Mouse (Mus musculus) liver, postnatal 0 days (tissue): ENCODE measurements at regions not wholly inside any gene's neighbourhood (a gene's known extent, or its start where the extent isn't known, plus 50 kb on each side); places are given as distances from the start of the nearest gene placed in this dataset.

Experiments
- ATAC-seq: fragments of 200-750 bp; cut with Nextera tagmentation; 2 replicates; pipeline ENCODE4 v1.8.0; 2017; ENCODE audit warnings: mild to moderate bottlenecking, moderate library complexity
- DNase-seq: peaks from one replicate; pipeline ENCODE4 v3.0.0-alpha.2; 2016
- H3K27ac ChIP-seq: fragments of 300-500 bp; sonication (generic); 2 replicates; pipeline ENCODE4 v1.5.1; 2014; ENCODE audit warnings: antibody characterized with exemption, moderate library complexity, mild to moderate bottlenecking, low read depth
- H3K27me3 ChIP-seq: fragments of 300-500 bp; sonication (generic); 2 replicates; pipeline ENCODE4 v1.6.1; 2014; ENCODE audit warnings: low read length, control low read depth, mixed read lengths; ENCODE audit not compliant: insufficient read depth
- H3K36me3 ChIP-seq: fragments of 300-500 bp; sonication (generic); replicated peaks from 2 replicates; pipeline ENCODE4 v1.6.1; 2014; ENCODE audit warnings: mild to moderate bottlenecking, control low read depth, low read length, moderate library complexity, mixed read lengths; ENCODE audit not compliant: insufficient read depth
- H3K4me1 ChIP-seq: fragments of 300-500 bp; sonication (generic); 2 replicates; pipeline ENCODE4 v1.6.1; 2014; ENCODE audit warnings: antibody characterized with exemption, mild to moderate bottlenecking, control low read depth; ENCODE audit not compliant: insufficient read depth
- H3K4me2 ChIP-seq: fragments of 300-500 bp; sonication (generic); 2 replicates; pipeline ENCODE4 v1.6.1; 2014; ENCODE audit warnings: low read depth, mild to moderate bottlenecking, low read length, moderate library complexity, mixed read lengths
- H3K4me3 ChIP-seq: fragments of 300-500 bp; sonication (generic); 2 replicates; pipeline ENCODE4 v1.5.1; 2014; ENCODE audit warnings: low read depth, low read length
- H3K9ac ChIP-seq: fragments of 300-500 bp; sonication (generic); replicated peaks from 2 replicates; pipeline ENCODE4 v1.6.1; 2014; ENCODE audit warnings: mild to moderate bottlenecking, moderate library complexity
- H3K9me3 ChIP-seq: fragments of 300-500 bp; sonication (generic); 2 replicates; pipeline ENCODE4 v1.6.1; 2016; ENCODE audit warnings: mild to moderate bottlenecking, control low read depth, low read length, mixed read lengths
- CTCF ChIP-seq: sonication (generic); IDR thresholded peaks from 2 replicates; pipeline ENCODE4 v1.5.1; 2016; ENCODE audit warnings: antibody characterized with exemption, low read depth
- EP300 ChIP-seq: IDR thresholded peaks from 2 replicates; pipeline ENCODE4 v1.6.1; 2016; ENCODE audit warnings: antibody characterized with exemption, low read depth, mild to moderate bottlenecking
- WGBS: fragments of 180-500 bp; shearing (Covaris S2); extraction: QIAGEN DNeasy Blood & Tissue Kit; methylation state at CpG from one replicate; pipeline ENCODE4 v1.1.7; 2014; ENCODE audit not compliant: insufficient replicate concordance; 5-methylcytosine and 5-hydroxymethylcytosine counted together

- TF ChIP-seq EP300 (no peak), CTCF (no peak)
- 0 out of 2 replicates have a peak, but pooled peaks cover 2% of the 10 kb centered on the region for H3K9me3 ChIP-seq
- no peak overlapping the region for H3K27ac ChIP-seq
Measured at GRCm38 (mm10) chr1:92386752-92387151, 86.9 kb downstream of the Ndufa10 start.

GRCm38 (mm10) chr1:92384945-92385344 lies 88.7 kb downstream of the Ndufa10 start:
- no peak overlapping the region for H3K27ac ChIP-seq
- no peak for ATAC-seq
- no peaks in the 10 kb centered on the region for H3K27me3 ChIP-seq
- H3K36me3 ChIP-seq = no peaks in the 10 kb centered on the region
- TF ChIP-seq EP300 = no peak
- no peak for TF ChIP-seq CTCF
- DNase-seq = no peak
- no peak overlapping the region for H3K9ac ChIP-seq
- no peaks in the 10 kb centered on the region for H3K4me1 ChIP-seq
- 0 out of 2 replicates have a peak, but pooled peaks cover 2% of the 10 kb centered on the region for H3K9me3 ChIP-seq
- H3K4me2 ChIP-seq = no peak overlapping the region
- H3K4me3 ChIP-seq = no peak overlapping the region

More at GRCm38 (mm10) chr1:92386752-92387151, 86.9 kb downstream of the Ndufa10 start:
- H3K27me3 ChIP-seq = no peaks in the 10 kb centered on the region
- H3K4me3 ChIP-seq = no peak overlapping the region
- no peak overlapping the region for H3K4me2 ChIP-seq
- DNase-seq (no peak), ATAC-seq (no peak)
- H3K36me3 ChIP-seq = no peaks in the 10 kb centered on the region
- H3K9ac ChIP-seq = no peak overlapping the region
- no peaks in the 10 kb centered on the region for H3K4me1 ChIP-seq

GRCm38 (mm10) chr1:92383749-92384148 lies 89.9 kb downstream of the Ndufa10 start:
- Histone ChIP-seq H3K27me3 (no peaks in the 10 kb centered on the region), H3K4me2 (no peak overlapping the region), H3K4me3 (no peak overlapping the region), H3K9ac (no peak overlapping the region), H3K36me3 (no peaks in the 10 kb centered on the region), H3K9me3 (0 out of 2 replicates have a peak, but pooled peaks cover 2% of the 10 kb centered on the region), H3K4me1 (no peaks in the 10 kb centered on the region), H3K27ac (no peak overlapping the region)
- ATAC-seq (no peak), DNase-seq (no peak)
- no peak for TF ChIP-seq EP300
- no peak for TF ChIP-seq CTCF
- WGBS = 42% methylated on average over 4 of the region's 4 CpGs

- Histone ChIP-seq H3K27ac (no peak overlapping the region), H3K4me2 (no peak overlapping the region), H3K9me3 (no peaks in the 10 kb centered on the region), H3K4me3 (no peak overlapping the region), H3K27me3 (no peaks in the 10 kb centered on the region), H3K36me3 (no peaks in the 10 kb centered on the region), H3K4me1 (no peaks in the 10 kb centered on the region), H3K9ac (no peak overlapping the region)
- ATAC-seq = no peak
- WGBS = 58% methylated on average over 3 of the region's 3 CpGs
- no peak for DNase-seq
- TF ChIP-seq EP300 = no peak
- TF ChIP-seq CTCF = no peak
Measured at GRCm38 (mm10) chr1:92379510-92379886, 94.2 kb downstream of the Ndufa10 start.

GRCm38 (mm10) chr1:92378741-92379509 lies 94.7 kb downstream of the Ndufa10 start:
- H3K27me3 ChIP-seq = no peaks in the 10 kb centered on the region
- no peaks in the 10 kb centered on the region for H3K9me3 ChIP-seq
- H3K27ac ChIP-seq = no peak overlapping the region
- no peaks in the 10 kb centered on the region for H3K4me1 ChIP-seq
- ATAC-seq (no peak), DNase-seq (no peak)
- TF ChIP-seq CTCF = no peak
- no peak for TF ChIP-seq EP300
- H3K9ac ChIP-seq = no peak overlapping the region
- WGBS = 70% methylated on average over 8 of the region's 8 CpGs
- H3K4me3 ChIP-seq = no peak overlapping the region
- no peak overlapping the region for H3K4me2 ChIP-seq
- H3K36me3 ChIP-seq = no peaks in the 10 kb centered on the region

GRCm38 (mm10) chr1:92376456-92376855 lies 97.2 kb downstream of the Ndufa10 start:
- Histone ChIP-seq H3K4me2 (no peak overlapping the region), H3K4me3 (no peak overlapping the region), H3K9ac (no peak overlapping the region), H3K36me3 (no peaks in the 10 kb centered on the region), H3K4me1 (0 out of 2 replicates have a peak, but pooled peaks cover under 1% of the 10 kb centered on the region), H3K27ac (no peak overlapping the region), H3K9me3 (no peaks in the 10 kb centered on the region), H3K27me3 (no peaks in the 10 kb centered on the region)
- TF ChIP-seq EP300 (no peak), CTCF (no peak)
- DNase-seq = no peak
- no peak for ATAC-seq
- 66% methylated on average over 4 of the region's 4 CpGs for whole genome bisulfite sequencing
